Mouse (Mus musculus): ENCODE measurements at regions not wholly inside any gene's neighbourhood (a gene's known extent, or its start where the extent isn't known, plus 50 kb on each side); places are given as distances from the start of the nearest gene placed in this dataset.

DNA sequence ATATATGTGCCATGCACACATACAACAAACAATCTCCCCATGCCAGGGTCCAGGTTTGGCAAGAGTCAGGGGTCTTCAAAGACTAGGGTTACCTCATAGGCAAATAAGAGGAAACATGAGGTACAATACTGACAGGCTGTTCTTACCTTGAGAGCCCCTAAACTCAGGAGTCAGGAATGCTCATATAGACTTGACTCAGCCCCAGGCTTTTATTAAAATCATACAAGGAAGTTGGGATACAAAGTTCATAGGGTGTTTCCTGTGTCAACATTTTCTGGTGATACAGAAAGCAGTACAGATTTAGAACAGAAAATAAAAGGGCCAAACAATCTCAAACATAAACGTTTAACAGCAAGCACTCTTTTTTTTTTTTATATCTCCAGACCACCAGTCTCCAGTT is 2102.4 kb upstream of the Aga start:
- DNase-seq, result no peak

DNA sequence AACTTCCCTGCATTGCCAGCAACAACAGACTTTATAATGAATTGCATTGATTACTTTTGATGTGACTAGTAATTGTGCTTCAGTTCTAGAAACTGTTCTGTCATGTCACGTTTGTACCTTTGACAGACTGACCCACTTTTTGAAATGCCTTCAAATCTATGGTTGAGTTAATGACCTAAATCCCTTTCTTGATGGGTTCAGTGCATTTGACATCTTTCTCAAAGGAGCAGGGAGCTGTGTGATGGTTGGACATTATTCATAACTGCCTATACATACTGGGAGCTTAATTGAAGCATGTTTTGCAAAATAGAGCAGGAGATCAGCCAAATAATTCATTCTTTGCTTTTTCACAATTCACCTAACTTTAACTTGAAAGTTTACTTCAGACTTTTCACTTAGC is 2083.1 kb upstream of the Aga start:
- no peak for DNase-seq

DNA sequence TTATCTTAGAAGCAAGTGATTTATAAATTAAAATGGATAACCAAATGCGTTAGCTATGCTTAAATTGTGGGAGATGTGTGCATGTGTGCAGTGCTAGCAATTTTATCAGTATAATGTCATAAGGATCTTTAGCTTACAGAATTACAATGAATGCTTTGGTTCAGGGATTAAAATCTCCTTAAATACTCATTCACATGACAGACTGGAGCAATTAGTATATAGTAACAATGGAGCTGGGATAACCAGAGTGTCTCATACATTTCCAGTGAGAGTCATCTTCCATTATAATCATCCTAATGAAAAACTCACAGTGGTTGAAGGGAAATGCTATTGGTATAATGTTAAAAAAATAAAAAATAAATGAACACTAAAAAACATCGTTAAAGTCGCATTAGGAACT is 2082.7 kb upstream of the Aga start:
- no peak for DNase-seq

DNA sequence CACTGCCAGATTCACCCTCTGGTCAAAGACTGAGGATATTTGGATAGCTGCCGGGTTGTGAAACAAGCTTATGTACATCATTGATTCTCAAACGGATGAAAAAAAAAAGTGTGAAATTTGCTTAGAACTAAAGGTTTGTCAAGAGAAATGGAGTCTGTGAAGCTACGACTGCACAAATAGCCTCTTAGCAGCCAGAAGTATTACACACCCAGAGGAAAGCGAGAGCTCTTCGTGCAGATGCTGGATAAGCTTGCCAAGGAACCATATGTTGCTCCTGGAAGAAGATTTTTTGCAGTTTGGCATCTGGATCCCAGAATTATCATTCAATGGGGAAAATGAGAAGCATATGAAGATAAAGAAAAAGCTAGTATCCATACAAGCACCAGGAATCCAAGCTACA is 2063.9 kb upstream of the Aga start:
- peak; percentile 14 for DNase-seq

DNA sequence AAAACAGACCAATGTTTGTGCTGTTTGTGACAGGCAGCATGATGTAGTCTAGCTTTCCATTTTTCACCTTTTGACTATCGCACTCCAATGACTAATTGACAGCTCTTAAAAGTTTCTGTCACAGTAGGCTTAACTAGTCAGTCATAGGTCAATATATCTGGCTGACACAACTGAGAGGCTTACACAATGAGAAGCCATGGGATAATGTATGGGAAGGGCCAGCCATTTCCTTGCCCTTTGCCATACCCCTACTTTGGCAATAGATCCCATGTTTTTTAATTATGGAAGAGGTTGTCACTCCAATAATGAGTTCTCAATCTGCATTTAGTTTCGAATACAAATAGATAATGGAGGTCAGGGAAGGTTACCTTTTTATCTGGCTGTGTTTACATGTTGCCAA is 2062.9 kb upstream of the Aga start:
- no peak for DNase-seq

DNA sequence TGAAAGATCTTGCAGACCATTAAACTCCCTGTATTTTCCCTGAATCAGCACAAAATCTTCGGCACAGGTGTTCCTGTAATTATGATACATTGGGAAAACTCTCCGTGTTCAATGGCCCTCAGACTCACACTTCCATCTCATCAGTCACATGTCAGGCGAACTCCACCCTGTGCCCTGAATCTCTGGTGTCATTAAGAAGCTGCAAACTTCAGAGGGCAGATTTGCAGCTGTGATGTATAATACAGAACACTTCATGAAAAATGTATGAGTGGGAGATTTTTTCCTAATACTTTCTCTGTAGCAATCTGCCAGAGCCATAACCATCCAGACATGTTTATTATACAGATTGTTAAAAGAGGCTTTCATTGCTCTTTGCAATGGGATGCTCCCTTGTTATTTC is 2032.1 kb upstream of the Aga start:
- DNase-seq, result no peak

DNA sequence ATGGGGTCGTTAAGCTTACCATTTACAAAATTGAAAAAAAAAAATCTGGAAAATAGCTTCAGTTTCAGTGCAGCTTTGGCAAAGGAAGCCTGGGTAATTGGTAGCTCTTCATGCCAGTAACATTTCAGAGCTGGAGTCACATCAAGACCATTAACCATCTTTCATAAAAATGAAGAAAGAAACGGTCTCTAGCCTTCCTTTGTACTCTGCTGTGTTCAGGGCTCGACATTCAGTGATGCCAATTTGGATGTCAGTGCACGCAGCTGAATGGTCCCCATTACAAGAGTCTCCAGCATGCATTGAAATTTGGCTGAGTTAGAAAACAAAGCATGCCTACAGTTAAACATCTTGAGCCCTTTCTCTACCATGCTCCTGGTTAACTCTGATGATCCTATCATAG is 2009.0 kb upstream of the Aga start:
- DNase-seq, result no peak

DNA sequence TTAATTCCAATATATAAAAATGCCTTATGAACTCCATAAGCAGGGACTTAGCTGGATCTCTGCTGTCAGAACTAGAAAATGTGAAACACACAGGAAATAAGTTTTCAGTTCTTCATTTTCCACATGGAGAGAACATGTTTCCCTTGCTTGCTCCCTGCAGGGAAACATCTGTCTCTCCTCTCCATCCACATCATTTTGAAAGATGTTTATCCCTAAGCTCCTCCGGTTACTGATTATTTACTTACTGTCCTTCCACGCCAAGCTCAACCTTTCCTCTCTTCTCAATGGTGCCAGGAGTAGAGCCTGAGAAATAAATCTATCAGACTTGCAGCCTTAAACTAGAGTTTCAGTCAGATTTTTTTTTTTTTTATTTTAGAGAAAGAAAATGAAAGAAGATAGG is 1988.4 kb upstream of the Aga start:
- no peak for DNase-seq

DNA sequence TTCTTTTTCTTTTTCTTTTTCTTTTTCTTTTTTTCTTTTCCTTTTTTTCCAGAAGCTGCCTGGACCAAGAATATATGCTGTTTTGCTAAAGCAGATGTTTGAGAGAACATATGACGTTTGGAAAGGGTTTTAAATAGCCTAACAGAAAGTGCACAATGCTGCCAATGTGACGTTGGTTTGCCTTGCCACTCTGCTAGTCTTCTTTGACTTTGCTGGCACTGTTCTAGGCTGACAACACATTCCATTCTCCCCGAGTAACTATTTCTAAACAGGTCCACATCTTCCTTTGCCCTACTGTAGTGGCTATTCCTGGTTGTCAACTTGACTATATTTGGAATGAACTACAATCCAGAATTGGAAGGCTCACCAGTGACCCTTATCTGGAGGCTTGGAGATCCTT is 1958.4 kb upstream of the Aga start:
- peak; percentile 5 for DNase-seq

Data from right cerebral cortex, adult 18-20 months (tissue).